Mouse (Mus musculus): ENCODE data around the gene Smoc1.

Smoc1 gene

DNA sequence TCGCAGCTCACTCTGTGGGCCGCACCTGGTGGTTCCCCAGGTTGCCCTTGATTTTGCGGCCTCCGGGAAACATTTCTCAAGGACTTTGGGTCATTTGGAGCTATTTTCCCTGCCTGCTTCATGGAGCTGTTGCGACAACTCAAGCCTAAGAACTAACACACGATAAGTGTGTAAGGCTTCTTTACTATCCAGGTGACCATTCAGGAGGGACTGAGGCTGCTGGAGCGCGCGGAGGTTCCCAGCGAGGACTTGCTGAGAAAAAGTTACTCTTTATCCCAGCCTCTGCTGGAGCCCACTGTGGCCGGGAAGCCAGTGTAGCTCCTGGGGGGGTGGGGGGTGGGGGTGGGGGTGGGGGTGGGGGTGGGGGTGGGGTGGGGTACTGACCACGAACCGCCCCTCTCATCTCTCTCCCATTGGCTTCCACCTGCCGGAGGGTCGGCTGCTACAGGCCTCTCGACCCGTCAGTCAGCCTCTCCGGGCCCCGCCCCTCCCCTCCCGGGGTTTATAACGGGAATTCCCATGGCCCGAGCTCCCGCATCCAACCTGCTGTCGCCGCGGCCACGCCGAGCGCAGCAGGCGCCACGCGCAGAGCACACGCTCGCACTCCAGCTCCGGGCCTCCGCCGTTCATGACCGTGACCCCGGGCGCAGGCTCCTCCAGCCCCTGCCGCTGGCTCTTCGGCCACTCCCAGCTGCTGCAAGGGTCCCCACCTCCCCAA, at the start of gene Smoc1:
TSS of gene Smoc1 (plus strand) at position 532 of the 718 bp plus-strand sequence.
- DNase-seq = peak in 1 of 2 experiments; percentile 4

DNA sequence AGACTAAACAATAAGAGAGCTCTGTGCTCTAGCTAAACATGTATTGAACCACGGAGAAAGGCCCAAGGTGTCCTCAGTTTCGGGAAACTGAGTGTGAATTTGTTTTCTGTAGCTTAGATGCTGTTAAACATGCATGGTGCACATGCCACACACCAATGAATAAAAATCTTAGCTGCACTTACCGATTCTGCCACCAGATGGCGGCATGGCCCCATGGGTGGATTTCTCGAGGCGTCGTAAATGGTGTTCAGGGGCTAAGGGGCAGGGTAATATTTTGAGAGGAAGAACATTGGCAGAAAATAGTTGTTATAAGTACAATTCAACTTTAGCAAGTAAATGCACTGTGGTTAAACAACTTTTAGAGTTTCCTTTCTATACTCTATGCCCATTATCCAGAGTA, 44.3 kb upstream of the Smoc1 start:
- DNase-seq = peak; percentile 17 to 75

DNA sequence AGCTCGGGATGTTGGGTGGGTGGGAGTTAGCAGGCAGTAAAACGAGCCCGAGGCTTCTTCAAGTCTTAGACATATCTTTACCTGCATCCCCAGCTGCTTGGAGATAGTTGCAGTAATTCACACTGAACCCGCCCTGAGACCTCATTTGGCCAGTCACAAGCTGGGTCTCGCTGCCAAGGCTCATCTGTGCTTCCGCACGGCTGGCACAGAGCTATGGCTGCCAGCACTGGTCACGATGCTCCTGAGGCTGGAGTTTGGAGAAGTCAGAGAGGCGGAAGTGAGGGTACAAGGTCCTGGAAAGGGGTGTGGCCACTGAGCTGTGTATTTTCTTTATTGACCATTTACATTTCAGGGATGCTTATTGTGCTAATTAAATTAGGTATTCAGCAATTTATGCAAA, 42.9 kb upstream of the Smoc1 start:
- no peak for DNase-seq

DNA sequence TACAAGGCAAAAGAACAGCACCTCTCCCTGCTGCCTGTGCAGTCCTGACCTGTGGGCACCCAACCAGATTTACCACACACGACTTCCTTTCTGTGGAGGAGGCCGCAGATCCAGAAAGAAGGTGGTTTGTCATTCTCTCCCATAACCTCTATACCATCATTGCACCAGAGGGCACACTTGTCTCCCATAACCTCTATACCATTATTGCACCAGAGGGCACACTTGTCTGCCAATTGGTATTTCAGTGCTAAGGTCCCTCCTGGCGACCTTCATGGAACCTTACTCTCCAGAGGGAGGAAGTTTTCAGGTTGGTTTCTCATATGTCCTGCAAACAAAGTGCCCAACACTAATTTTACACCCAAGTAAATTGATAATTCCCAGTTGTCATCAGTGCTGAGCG, 40.0 kb upstream of the Smoc1 start:
- no peak for DNase-seq

DNA sequence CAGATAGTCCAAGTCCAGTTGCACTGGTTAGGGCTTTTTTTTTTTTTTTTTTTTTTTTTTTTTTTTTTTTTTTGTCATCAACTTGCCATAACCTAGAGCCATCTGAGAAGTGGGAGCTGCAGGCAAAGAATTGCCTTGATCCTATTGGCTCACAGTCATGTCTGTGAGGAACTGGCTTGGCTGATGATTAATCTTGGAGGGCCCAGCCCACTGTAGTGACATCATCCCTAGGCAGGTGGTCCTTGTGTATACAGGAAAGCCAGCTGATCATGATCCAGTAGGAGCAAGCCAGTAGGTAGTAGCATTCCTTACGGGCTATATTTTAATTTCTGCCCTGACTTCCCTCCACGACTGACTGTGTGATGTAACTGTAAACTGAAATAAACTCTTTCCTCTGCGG, 38.3 kb upstream of the Smoc1 start:
- DNase-seq = no peak

DNA sequence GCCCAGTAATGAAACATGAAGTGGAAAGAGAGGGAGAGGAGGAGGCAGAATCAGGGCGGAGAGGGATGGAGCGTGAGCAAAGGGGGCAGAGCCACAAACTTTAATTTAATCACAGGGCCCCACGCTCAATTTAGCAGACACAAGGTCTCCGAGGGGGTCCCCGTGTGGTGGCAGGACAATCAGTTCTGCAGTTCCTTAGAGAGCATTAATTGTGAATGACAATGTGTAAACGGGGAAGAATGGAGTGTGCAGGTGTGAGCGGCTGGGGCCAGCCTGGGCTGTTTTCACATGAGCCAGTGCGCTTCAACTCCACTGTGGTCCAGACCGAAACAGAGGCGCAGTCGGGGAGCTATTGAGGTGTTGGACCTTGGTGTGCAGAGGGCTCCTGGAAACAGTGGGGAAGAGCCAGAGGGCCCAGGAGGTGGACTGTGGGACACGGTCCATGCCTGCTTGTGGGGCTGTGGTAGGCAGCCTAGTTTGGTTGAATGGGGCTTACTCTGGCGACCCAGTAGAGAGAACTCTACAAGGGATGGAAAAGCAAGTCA, 35.6 kb upstream of the Smoc1 start:
- no peak for DNase-seq

DNA sequence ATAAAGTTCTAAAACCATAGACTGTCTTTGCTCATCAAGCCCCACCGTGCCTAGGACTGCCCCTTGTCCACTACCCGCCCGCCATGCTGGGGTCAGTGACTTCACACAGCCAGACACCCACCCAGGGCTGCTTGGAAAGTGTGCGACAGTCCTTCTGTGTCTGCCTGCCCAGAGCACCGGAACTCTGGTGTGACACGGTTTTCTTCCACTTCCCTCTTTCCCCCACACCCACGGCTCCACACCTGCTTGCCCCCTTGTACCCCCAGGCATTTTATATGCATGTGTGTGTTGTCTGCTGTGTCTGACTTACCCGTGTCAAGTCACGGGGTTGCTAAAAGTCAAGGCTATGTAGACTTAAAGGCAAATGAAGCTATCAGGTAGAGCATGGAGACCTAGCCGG, 34.8 kb upstream of the Smoc1 start:
- DNase-seq = peak in 1 of 2 experiments; percentile 9

DNA sequence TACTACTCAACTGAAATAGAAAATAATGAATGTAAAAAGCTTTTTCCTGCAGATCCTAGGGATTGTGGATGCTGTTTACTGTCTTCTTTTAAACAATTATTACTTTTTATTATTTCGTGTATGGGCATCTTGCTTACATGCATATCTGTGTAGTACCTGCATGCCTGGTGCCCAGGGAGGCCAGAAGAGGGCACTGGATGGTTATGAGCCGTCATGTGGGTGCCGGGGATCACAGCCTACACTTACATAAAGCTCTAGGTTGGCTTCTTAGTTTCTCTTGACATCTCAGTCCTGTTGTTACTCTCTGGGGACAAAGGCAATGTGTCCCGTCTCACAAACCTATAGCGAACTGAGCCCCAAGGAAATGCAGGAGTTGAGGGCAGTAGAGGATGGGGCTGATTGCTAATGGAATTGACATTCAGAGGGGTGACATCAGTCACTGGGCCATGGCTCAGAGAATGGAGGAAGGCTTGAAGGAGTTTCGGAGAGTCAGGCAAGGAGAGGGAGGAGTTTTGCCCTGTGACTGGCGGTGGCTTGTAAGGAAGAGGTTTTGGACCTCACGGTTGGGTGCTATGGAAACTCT, 34.0 kb upstream of the Smoc1 start:
- no peak for DNase-seq

DNA sequence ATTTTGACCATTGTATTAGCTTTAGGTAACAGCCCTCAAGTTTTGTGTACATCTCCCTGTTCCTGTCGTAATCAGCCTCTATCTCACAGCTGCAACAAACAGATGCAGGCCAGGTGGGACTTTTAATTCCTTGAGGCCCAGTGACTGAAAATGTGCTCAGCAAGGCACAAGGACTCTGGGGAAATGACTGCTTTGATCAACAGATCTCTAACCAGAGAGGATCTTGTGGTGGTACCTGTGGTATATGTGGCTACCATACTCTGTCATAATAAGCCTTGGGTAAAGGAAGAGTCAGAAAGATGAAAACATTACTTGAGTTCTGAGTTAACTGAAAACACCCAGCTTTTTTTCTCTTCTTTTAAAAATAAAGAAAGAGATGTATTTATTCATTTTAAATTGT, 32.8 kb upstream of the Smoc1 start:
- DNase-seq = no peak

DNA sequence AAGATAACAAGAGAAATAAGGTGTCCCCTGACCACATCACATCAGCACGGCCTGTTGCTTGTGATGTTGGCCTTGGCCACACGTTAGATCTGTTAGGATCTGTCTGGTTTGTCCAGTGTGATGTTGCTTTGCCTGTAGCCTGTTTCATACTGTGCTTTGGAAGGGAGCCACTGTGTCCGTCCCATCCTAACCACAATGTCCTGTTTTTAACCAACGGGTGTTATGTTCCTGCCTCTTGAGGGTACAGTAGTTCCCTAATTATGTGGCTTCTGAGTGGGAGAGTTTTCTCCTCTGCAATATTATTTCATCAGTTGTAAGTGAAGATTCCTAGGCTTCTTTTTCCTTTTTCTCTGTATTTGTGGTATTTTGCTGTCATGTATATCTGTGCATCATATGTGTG, 31.3 kb upstream of the Smoc1 start:
- DNase-seq = no peak

DNA sequence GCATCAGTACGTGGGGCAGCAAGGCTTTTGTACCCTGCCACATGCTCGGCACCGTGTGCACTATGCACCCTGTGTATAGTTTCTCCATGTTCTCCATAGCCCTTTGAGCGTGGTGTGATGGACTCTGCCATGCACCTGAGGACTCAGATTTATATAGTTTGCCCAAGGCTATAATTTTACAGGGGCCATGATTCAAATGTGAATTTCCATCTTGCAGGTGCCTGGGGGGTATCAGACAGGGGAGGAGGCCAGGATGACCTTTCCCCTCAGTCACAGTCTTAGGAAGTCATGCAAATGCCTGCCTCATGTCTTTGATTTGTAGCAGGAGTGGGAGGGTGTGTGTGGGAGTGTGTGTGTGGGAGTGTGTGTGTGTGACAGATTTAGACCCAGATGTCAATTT, 29.0 kb upstream of the Smoc1 start:
- no peak for DNase-seq

DNA sequence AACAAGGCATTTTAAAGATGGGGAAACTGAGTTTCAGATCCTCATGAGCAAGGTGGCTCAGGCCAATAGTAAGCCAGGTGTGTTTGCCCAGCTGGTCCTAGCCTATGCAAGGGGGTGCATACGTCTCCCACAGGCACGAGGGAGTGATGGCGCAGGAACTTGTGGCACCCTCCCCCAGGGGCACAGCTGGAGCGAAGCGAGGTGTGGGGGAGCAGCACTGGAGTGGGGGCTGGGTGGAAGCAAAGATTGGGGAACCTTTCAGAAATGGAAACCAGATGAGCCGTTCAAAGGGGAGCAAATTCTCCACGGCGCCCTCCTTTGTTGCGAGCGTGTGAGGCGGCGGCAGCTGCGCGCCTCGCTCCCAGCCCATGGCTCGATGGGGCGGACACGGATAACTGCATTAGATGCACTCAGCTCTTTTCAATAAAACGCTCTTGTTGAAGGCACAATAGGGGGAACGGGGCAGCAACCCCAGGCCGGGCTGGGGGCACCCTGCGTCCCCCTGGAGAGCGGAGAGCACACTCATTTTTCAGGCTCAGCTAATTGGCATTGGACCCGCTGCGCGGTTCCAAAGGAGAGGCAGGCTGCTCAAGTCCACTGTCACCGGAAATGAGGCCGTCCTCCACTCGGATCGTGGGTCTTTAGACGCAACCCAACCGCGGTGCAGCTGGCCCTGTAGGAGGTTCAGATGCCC, 27.9 kb upstream of the Smoc1 start:
- peak; percentile 5 to 16 for DNase-seq

DNA sequence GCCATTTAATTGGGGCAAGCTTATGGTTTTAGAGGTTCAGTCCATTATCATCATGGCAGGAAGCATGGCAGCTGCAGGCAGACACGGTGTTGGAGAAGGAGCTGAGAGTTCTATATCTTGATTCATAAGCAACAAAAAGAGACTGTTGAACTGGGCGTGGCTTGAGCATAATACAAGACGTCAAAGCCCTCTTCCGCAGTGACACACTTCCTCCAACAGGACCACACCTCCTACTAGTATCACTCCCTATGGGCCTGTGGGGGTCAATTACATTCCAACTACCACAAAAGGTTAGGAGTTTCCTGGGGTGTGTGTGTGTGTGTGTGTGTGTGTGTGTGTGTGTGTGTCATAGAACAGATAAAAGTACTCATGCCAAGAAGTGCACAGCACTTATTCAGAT, 25.7 kb upstream of the Smoc1 start:
- DNase-seq = no peak

DNA sequence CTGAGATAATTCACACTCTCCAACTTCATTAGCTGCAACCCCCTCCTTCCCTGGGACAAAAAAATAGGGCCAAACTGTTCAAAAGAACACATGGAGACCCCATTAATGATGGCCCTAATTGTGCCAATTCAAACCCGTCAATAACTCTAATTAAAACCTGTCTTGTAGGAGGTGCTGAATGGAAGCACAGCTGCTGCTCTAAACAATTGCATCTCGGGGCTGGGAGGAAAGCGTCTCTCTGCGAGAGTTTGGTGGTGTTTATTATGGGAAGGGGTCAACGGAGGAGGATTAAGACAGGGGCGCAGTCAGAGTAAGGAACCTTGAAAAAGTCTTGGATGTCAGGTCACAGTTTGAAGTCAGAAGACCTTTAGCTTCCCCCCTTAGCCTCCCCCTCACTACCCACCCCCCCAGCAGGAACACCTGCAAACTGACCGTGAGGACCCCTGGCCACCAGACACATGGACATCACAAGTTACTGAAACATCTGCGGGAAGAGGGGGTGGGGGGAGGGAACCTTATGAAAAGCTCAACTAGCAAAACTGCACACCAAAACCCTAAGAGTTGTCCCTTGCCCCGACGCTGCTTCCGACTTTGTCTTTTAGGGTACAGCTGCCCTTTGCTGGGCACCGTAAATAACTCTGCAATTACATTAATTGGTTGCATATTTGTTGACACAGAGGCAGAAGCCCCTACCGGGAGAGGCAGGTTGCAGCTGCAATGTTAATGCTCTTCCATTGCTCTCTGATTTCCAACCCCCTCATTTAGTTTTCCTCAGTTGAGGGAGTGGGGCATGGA, 23.6 kb upstream of the Smoc1 start:
- DNase-seq = no peak

DNA sequence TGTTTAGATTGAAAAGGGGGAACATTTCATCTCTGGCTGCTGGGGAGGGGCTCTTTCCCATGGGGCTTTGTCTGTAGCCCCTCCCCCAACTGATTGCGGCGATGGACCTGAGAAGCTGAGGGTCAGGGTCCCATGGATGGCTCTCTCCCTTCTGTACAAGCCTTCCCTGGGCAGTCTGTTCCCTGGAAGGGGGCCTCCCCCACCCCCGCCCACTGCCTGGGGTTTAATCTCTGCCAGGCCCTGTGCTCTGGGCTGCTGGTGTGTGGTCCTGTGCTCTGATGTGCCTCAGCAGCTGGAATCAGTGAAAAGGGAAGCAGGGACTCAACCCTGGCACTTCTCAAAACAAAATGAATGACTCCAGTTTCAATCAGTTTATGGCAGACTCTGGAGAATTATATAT, 16.8 kb upstream of the Smoc1 start:
- no peak for DNase-seq

DNA sequence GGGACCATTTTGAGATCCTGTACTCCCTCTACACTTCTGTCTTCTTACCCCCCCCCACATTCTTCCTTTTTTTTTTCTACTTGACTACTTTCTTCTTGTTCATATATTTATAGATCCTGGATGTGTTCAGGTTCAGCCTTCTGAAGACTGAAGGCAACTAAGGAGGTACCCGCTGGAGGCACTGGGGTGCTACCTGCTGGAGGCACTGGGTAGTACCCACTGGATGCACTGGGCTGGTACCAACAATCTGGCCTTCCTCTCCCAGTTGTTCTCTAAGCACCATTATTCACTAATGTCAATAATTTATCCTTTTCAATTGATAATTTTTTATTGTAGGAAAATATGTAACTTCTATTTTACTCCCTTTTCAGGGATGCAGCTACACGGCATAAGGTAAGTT, 14.6 kb upstream of the Smoc1 start:
- no peak for DNase-seq

DNA sequence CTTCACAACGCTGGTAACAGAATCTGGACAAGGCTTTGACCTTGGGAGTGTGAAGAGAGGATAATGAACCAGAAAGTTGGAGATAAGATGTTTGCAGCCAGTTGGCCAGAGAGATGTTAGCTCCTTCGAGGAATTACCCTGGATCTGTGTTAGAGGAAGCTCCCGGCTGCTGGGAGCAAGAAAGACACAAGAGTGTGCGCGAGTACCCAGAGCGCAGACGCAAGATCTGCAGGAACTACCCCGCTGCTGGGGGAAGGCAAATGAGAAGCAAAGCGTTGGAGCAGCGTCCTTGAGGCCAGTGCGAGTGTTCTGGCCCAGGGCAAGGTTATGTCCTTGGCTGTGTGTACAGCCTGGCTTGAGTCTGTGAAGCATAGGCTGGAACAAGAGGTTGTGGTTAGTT, 13.1 kb upstream of the Smoc1 start:
- DNase-seq = no peak

DNA sequence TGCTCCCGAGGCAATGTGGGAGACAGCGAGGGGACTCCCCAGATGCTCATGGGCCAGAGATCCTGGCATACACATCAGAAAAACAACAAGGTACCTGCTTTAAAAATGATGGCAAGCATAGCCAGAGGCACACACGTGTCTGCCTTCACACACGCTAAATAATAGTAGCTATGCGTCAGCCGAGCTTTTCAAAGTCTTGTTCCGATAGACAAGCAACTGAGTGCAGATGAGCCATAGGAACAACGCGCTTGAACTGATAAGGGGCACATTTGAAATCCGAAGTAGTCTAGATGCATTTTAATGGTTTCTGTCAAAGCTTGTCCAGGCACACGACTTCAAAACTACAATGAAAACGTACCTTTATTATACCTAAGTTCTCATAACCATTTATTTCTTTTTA, 9.0 kb upstream of the Smoc1 start:
- no peak for DNase-seq

DNA sequence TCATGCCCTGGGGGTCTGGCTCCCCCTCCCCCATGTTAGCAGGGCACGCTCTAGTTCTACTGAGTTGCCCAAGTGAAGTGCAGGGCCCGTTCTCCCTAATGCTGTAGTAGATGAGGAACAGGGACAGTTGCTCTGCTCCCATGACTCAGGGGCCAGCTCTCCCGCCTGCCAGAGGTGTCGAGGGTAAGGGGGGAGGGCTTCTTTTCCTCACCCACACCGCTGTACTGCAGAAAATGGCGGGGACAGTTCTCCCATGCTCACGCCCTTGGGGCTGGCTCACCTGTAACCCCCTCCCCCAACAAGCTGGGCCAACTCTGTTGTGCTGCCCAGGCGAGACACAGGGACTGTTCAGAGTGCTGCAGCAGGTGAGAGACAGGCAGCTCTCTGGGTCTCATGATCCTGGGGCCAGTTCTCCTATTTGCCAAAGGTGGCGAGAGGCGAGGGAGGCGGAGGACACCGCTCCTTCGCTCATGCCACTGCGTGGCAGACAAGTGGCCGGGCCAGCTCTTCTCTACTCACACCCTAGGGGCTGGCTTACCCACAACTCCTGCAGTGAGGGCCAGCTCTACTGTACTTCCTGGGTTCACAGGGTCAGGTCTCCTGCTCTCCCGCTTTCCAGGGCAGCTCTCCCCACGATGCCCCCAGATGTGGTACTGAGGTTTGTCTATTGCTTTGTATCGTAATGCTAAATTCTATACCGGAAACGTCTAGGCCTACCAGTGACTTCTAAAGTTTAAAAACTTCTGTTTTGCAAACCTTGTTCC, 7.9 kb upstream of the Smoc1 start:
- DNase-seq = no peak

DNA sequence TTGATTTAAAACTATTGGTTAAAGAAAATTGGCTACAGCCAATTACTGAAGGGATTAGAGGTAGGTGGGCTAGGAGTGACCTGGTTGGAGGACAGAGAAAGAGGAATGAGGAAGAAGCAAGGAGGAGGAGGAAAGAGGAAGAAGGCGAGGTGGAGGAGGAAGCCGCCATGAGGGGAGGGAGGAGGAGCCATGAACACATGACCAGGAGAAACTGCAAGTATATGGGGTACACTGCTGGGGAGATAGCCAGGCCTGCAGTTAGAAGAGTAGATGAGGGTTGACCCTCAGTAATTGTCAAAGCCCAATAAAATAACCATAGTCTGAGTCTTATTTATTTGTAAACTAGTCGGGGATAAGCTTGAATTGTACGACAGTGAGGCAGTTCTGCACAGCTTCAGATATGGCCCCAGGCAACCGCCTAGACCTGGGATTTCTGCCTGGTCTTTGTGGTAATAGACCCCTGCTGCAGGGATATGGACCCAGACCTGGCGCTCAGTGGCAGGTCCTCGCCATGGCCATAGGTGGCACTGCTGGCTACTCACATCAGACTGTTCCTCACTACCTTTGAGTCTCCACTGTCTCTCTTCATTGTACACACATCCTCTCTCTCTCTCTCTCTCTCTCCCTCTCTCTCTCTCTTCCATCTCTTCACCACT, 7.2 kb upstream of the Smoc1 start:
- DNase-seq = no peak

DNA sequence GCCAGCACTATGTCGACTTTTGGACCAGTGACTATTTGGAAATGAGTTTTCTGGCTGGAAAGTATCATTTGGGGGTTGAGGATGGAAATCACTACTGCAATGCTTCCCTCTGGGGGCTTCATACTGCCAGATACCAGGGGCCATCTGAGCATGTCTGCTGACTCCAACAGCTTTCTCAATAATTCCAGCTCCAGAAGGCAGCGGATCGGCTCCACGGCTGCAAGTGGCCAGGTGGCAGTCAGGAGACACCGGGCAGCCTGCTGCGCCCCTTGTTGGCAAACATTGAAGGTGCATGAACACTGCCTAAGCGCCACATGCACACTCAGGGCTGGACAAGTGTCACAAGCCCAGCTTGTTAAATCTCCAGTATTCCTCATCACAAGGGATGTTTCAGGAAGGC, 2.2 kb upstream of the Smoc1 start:
- no peak for DNase-seq

DNA sequence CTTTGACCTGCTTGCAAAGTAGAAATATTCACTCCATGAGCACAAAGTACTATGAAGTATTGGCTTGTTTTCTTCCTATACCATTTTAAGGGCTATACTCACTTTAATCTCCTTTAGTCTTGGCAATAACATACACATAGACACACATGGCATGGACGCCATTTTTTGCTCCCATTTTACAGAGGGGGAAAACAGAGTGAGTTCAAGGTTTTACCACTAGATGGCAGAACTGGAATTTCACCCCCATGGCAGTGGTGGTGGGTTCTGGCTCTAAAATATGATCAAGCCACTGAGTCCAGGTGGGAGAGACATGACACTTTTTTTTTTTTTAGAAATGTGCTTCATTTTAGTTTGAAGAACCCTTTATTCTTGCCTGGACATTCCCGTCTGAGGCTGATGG, 1.6 kb upstream of the Smoc1 start:
- no peak for DNase-seq
